Mouse (Mus musculus): ENCODE data around the gene Ephx1.

DNA sequence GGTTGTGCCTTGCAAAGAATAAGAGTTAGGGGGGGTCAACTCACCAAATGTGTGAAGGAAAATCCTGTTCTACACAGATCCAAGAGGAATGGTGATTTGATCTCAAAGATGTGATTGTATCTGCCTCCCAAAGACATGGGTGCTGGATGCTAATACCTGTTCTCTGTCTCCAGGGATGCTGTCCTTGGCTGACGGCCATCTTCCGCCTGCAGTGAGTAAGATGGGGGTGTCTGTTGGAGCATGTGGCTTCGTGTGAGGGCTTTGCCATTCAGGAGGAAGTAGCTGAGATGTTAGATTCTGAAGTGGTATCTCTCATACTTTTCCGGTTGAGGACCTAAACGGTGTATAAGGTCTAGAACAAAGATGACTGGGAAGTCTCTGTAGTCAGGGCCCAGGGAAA is 67.9 kb downstream of the Ephx1 start:
- no peak for TF ChIP-seq CTCF (IDR thresholded peaks at IDR 0.05; ENCODE audit: low read depth)
- TF ChIP-seq EP300 (optimal IDR thresholded peaks at IDR 0.05), result no peak
